1 mouse cellular context compared by ENCODE assay signal in the genomic region with DNA sequence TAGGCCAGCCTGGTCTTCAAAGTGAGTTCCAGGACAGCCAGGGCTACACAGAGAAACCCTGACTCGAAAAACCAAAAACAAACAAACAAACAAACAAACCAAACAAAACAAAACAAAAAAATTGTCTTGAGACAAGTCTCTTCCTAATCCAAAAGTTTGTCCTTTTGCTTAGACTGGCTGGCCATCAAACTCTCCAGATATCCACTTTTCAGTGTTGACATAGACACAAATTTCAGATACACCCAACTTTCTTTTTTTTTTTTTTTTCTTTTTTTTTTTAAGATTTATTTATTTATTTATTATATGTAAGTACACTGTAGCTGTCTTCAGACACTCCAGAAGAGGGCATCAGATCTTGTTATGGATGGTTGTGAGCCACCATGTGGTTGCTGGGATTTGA. TPM values are rescaled to one million over a fixed set of nuclear protein-coding genes. Genes with fewer than 3 reads are reported as not detected.
"Had no signal": no experiment of that assay in that cellular context is flagged by ENCODE, and none has a peak within 500 bp of the region (broad histone marks: within the 10 kb centered on the region; RNA-seq: fewer than 3 reads in every experiment).

No protein-coding gene starts in this region.

RNA-seq across cellular contexts. Expression of gene Gpr179, which starts 39.0 kb away (rescaled TPM):
- total RNA-seq: neutrophil, adult 5-6 weeks had no signal
